Mouse (Mus musculus) brain, embryonic 14.5 days (tissue): ENCODE data around the gene Igsf8.

Experiments
- CTCF ChIP-seq: fragments of 200-500 bp; IDR thresholded peaks from 2 replicates; pipeline ENCODE4 v1.5.1; 2012; ENCODE audit warnings: inconsistent platforms, mild to moderate bottlenecking, moderate library complexity, borderline replicate concordance; ENCODE audit not compliant: insufficient read depth, insufficient read length; ENCODE audit errors: extremely low read depth
- POLR2A ChIP-seq: fragments of 200-500 bp; IDR thresholded peaks from 2 replicates; pipeline ENCODE4 v1.6.1; 2012; ENCODE audit warnings: mild to moderate bottlenecking, inconsistent platforms, borderline replicate concordance; ENCODE audit not compliant: poor library complexity, insufficient read depth, insufficient read length, severe bottlenecking; ENCODE audit errors: extremely low read depth

GRCm38 (mm10) chr1:172331422-172331947, 70.0 kb downstream of the Igsf8 start:
- TF ChIP-seq POLR2A (no peak), CTCF (no peak)
